Mouse (Mus musculus) intestine, embryonic 16.5 days (tissue): ENCODE data around the gene Mrps17. TPM values are rescaled to one million over a fixed set of nuclear protein-coding genes. Genes with fewer than 3 reads are reported as not detected.
"Not testable (repeated sequence)": the region's sequence is repeated elsewhere in the genome, so short reads cannot be mapped to it uniquely, and the experiment has no call there.

ENCODE experiments used
- ATAC-seq: fragments of 200-750 bp; cut with Nextera tagmentation; 2 replicates; pipeline ENCODE4 v1.8.0; 2017; ENCODE audit warnings: moderate TSS enrichment, moderate library complexity
- H3K27ac ChIP-seq: fragments of 300-500 bp; sonication (generic); 2 replicates; pipeline ENCODE4 v1.5.1; 2014; ENCODE audit warnings: mild to moderate bottlenecking, low read length
- H3K27me3 ChIP-seq: fragments of 300-500 bp; sonication (generic); replicated peaks from 2 replicates; pipeline ENCODE4 v1.6.1; 2014; ENCODE audit warnings: low read length, control low read depth, mixed read lengths; ENCODE audit not compliant: control insufficient read depth, insufficient read depth
- H3K36me3 ChIP-seq: fragments of 300-500 bp; sonication (generic); 2 replicates; pipeline ENCODE4 v1.6.1; 2014; ENCODE audit warnings: low read length, control low read depth; ENCODE audit not compliant: control insufficient read depth, insufficient read depth
- H3K4me1 ChIP-seq: fragments of 300-500 bp; sonication (generic); 2 replicates; pipeline ENCODE4 v1.6.1; 2014; ENCODE audit warnings: low read length, control low read depth, mixed read lengths; ENCODE audit not compliant: control insufficient read depth, insufficient read depth
- H3K4me2 ChIP-seq: fragments of 300-500 bp; sonication (generic); 2 replicates; pipeline ENCODE4 v1.6.1; 2014; ENCODE audit warnings: low read depth, low read length, control low read depth
- H3K4me3 ChIP-seq: fragments of 300-500 bp; sonication (generic); 2 replicates; pipeline ENCODE4 v1.5.1; 2014; ENCODE audit warnings: mild to moderate bottlenecking, low read length
- H3K9ac ChIP-seq: fragments of 300-500 bp; sonication (generic); 2 replicates; pipeline ENCODE4 v1.6.1; 2014; ENCODE audit warnings: low read depth, low read length
- H3K9me3 ChIP-seq: fragments of 300-500 bp; sonication (generic); 2 replicates; pipeline ENCODE4 v1.6.1; 2016; ENCODE audit warnings: low read length, control low read depth; ENCODE audit not compliant: control insufficient read depth
- WGBS: fragments of 180-500 bp; shearing (Covaris S2); extraction: QIAGEN DNeasy Blood & Tissue Kit; methylation state at CpG from one replicate; pipeline ENCODE4 v1.1.7; 2014; 5-methylcytosine and 5-hydroxymethylcytosine counted together
- polyA plus RNA-seq: library from polyadenylated mRNA; unstranded; fragments of >200 nt; fragmentation: Nextera tagmentation; extraction: Ambion mirVana; gene quantifications from 2 replicates; pipeline ENCODE4 v1.2.1, GENCODE M21; 2015

Mrps17 gene
- polyA plus RNA-seq, result 183 and 196 TPM in 2 replicates

GRCm38 (mm10) chr5:129715326-129715861 lies at the start of gene Mrps17:
Mrps17 (plus strand) TSS chr5:129715497.
- H3K9me3 ChIP-seq, result no peaks in the 10 kb centered on the region; the same call in 1 of the 2 replicates
- H3K27me3 ChIP-seq, result no peaks in the 10 kb centered on the region
- H3K4me1 ChIP-seq, result peaks cover 4% of the 10 kb centered on the region
- H3K4me2 ChIP-seq, result peak within 1 kb of the TSS; percentile 85
- peak; percentile 98 for ATAC-seq
- peak within 1 kb of the TSS; percentile 86 for H3K9ac ChIP-seq
- peak within 1 kb of the TSS; percentile 90 for H3K4me3 ChIP-seq
- peaks cover 8% of the 10 kb centered on the region; the same call in 1 of the 2 replicates for H3K36me3 ChIP-seq
- H3K27ac ChIP-seq, result peak within 1 kb of the TSS; percentile 55; the same call in 1 of the 2 replicates
- WGBS, result under 1% methylated on average over 33 of the region's 33 CpGs

- Histone ChIP-seq H3K9me3 (no peaks in the 10 kb centered on the region), H3K27me3 (no peaks in the 10 kb centered on the region), H3K4me3 (no peak overlapping the region), H3K36me3 (no peaks in the 10 kb centered on the region), H3K4me1 (peaks cover 8% of the 10 kb centered on the region; the same call in 1 of the 2 replicates), H3K27ac (no peak overlapping the region), H3K4me2 (no peak overlapping the region), H3K9ac (no peak overlapping the region)
- ATAC-seq, result no peak
- WGBS, result 95% methylated on average over 10 of the region's 10 CpGs
These were observed 48.9 kb upstream of the Mrps17 start for GRCm38 (mm10) chr5:129666271-129666909.

DNA sequence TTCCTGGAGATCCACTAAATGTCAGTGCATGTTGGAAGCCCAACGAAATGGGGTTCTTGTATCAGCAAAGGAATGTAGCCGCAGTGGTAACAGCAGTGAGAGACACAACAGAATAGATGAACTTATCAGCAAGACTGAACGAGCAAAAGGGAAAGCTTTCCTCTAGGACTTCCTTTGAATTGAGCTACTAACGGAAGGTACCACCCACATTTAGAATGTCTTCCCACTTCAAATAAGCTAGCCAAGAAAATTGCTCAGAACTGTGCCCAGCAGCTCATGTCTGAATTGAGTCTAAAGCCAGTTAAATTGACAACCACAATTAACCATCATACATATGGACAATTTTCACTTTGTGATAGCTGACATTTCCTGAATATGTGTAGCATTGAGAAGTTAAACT lies 47.4 kb upstream of the Mrps17 start:
- H3K27me3 ChIP-seq, result no peaks in the 10 kb centered on the region
- WGBS, result 85% methylated on average over 4 of the region's 4 CpGs
- no peaks in the 10 kb centered on the region for H3K36me3 ChIP-seq
- no peak overlapping the region for H3K4me2 ChIP-seq
- H3K4me3 ChIP-seq, result no peak overlapping the region
- H3K9ac ChIP-seq, result no peak overlapping the region
- no peak for ATAC-seq
- peaks cover 8% of the 10 kb centered on the region; the same call in 1 of the 2 replicates for H3K4me1 ChIP-seq
- no peak overlapping the region for H3K27ac ChIP-seq
- H3K9me3 ChIP-seq, result no peaks in the 10 kb centered on the region

GRCm38 (mm10) chr5:129669453-129670035 lies 45.8 kb upstream of the Mrps17 start:
- Histone ChIP-seq H3K4me3 (peak overlapping the region; percentile 81), H3K27ac (no peak overlapping the region), H3K4me1 (peaks cover 8% of the 10 kb centered on the region; the same call in 1 of the 2 replicates), H3K4me2 (peak overlapping the region; percentile 81), H3K36me3 (no peaks in the 10 kb centered on the region), H3K9me3 (no peaks in the 10 kb centered on the region), H3K9ac (peak overlapping the region; percentile 94), H3K27me3 (no peaks in the 10 kb centered on the region)
- WGBS, result under 1% methylated on average over 31 of the region's 31 CpGs
- peak; percentile 83 for ATAC-seq

DNA sequence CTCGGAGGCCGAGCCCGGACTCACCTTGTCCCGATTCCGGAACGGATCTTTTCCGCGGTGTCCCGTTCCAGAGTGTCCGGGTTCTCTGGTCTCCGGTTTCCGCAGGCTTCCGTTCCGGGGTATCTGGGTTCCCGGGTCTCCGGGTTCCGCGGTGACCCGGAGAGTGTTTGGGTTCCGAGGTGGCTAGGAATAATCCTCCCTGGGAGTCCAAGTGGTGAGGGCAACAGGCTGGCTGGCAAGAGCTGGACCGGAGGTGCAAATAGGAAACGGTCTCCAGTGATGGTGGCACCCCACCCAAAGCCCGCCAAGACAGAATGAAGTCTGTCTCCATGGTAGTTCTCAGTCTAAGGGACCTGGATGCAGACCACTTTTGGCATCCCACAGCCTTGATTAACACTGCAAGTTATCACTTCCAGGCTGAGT lies 45.2 kb upstream of the Mrps17 start, which contains the start of gene Zfp11:
Gene Zfp11 (minus strand): TSS at position 64 of the 423 bp plus-strand sequence.
- Histone ChIP-seq H3K9ac (peak within 1 kb of the TSS; percentile 94), H3K27me3 (no peaks in the 10 kb centered on the region), H3K36me3 (no peaks in the 10 kb centered on the region), H3K4me3 (peak within 1 kb of the TSS; percentile 81), H3K4me1 (peaks cover 8% of the 10 kb centered on the region; the same call in 1 of the 2 replicates), H3K27ac (no peak within 1 kb of the TSS), H3K4me2 (peak within 1 kb of the TSS; percentile 81), H3K9me3 (no peaks in the 10 kb centered on the region)
- WGBS, result under 1% methylated on average over 23 of the region's 23 CpGs
- peak; percentile 88 for ATAC-seq

DNA sequence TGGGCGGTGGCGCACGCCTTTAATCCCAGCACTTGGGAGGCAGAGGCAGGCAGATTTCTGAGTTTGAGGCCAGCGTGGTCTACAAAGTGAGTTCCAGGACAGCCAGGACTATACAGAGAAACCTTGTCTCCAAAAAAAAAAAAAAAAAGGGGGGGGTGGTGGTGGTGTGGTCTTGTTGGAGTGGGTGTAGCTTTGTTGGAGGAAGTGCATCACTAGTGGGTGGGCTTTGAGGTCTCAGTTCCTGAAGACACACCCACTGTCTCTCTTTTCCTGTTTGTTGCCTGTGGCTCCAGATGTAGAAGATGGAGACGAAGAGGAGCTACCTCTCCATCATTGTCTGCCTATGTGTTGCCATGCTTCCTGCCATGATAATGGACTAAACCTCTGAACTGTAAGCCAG lies 30.2 kb upstream of the Mrps17 start:
- H3K9me3 ChIP-seq, H3K9ac ChIP-seq, H3K27me3 ChIP-seq, ATAC-seq, H3K4me2 ChIP-seq, H3K27ac ChIP-seq, H3K4me3 ChIP-seq, H3K36me3 ChIP-seq, H3K4me1 ChIP-seq: not testable (repeated sequence)
- WGBS, result 92% methylated on average over 5 of the region's 5 CpGs

GRCm38 (mm10) chr5:129687621-129688020 lies 27.7 kb upstream of the Mrps17 start:
- WGBS, result 82% methylated on average over 7 of the region's 7 CpGs
- no peaks in the 10 kb centered on the region for H3K9me3 ChIP-seq
- no peak for ATAC-seq
- H3K4me1 ChIP-seq, result no peaks in the 10 kb centered on the region
- H3K4me2 ChIP-seq, result no peak overlapping the region
- H3K4me3 ChIP-seq, result no peak overlapping the region
- no peaks in the 10 kb centered on the region for H3K36me3 ChIP-seq
- H3K27me3 ChIP-seq, result no peaks in the 10 kb centered on the region
- no peak overlapping the region for H3K27ac ChIP-seq
- H3K9ac ChIP-seq, result no peak overlapping the region

DNA sequence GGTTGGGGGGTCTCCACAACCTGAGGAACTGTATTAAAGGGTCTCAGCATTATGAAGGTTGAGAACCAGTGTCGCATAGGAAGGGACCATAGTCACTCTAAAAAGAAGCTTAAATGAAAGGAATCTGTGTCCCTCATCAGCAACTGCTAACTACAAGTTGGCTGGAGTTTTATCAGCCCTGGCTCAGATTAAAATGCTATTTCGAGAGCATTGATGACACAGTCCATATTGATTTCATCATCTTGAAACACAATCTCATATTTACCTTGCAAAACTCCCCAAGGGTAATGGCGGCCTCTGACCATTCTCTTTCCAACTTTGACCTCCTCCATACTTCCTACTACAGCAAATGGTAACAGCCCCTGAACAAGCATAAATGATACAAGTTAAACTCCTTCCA lies 24.8 kb upstream of the Mrps17 start:
- Histone ChIP-seq H3K4me2 (no peak overlapping the region), H3K9me3 (no peaks in the 10 kb centered on the region), H3K36me3 (no peaks in the 10 kb centered on the region), H3K4me3 (no peak overlapping the region), H3K9ac (no peak overlapping the region), H3K4me1 (no peaks in the 10 kb centered on the region), H3K27ac (no peak overlapping the region), H3K27me3 (no peaks in the 10 kb centered on the region)
- 73% methylated on average over 3 of the region's 3 CpGs for WGBS
- ATAC-seq, result no peak

- H3K9ac ChIP-seq, result no peak overlapping the region
- no peak overlapping the region for H3K4me2 ChIP-seq
These were observed 14.8 kb upstream of the Mrps17 start for GRCm38 (mm10) chr5:129700506-129700905.

More at GRCm38 (mm10) chr5:129700506-129700905, 14.8 kb upstream of the Mrps17 start:
- H3K4me3 ChIP-seq, result no peak overlapping the region
- no peaks in the 10 kb centered on the region; the same call in 1 of the 2 replicates for H3K27me3 ChIP-seq
- H3K9me3 ChIP-seq, result no peaks in the 10 kb centered on the region
- H3K4me1 ChIP-seq, result no peaks in the 10 kb centered on the region
- WGBS, result 29% methylated on average over 2 of the region's 2 CpGs
- ATAC-seq, result no peak
- no peaks in the 10 kb centered on the region for H3K36me3 ChIP-seq
- no peak overlapping the region for H3K27ac ChIP-seq
